Mouse (Mus musculus): ENCODE data around the gene Prr7.

- TF ChIP-seq EP300 (IDR thresholded peaks at IDR 0.05; ENCODE audit: low read depth) (no peak), CTCF (IDR thresholded peaks at IDR 0.05; ENCODE audit: low read depth) (no peak)
These were observed 23.8 kb downstream of the Prr7 start, which contains the start of gene Dbn1 for GRCm38 (mm10) chr13:55487578-55488498.
